12 mouse cellular contexts compared by ENCODE assay signal in genomic region chr6:71658290-71658689, GRCm38 (mm10). TPM values are rescaled to one million over a fixed set of nuclear protein-coding genes. Genes with fewer than 3 reads are reported as not detected.
DNase-seq lines count a peak whose midpoint lies in the region; ATAC-seq and TF ChIP-seq lines count a peak whose summit lies in the region.
"Had no signal": no experiment of that assay in that cellular context is flagged by ENCODE, and none has a peak within 500 bp of the region (broad histone marks: within the 10 kb centered on the region; RNA-seq: fewer than 3 reads in every experiment).

No protein-coding gene starts in this region.

- no peaks in the 10 kb centered on the region for H3K9me3 ChIP-seq in heart, embryonic 10.5 days
- no peaks in the 10 kb centered on the region for H3K9me3 ChIP-seq in liver, embryonic 14.5 days (ENCODE audit: control insufficient read depth, low read length)
- H3K9me3 ChIP-seq in hindbrain, postnatal 0 days (ENCODE audit: low read length) = no peaks in the 10 kb centered on the region
- H3K9me3 ChIP-seq in forebrain, embryonic 11.5 days (ENCODE audit: control insufficient read depth, low read length) = no peaks in the 10 kb centered on the region
- H3K9me3 ChIP-seq: midbrain, embryonic 10.5 days had no signal

- H3K4me3 ChIP-seq in heart, embryonic 10.5 days = no peak overlapping the region
- no peak overlapping the region for H3K4me3 ChIP-seq in liver, embryonic 14.5 days (ENCODE audit: insufficient read depth in 1 of 2, low read depth in 2 of 2, low read length in 2 of 2)
- H3K4me3 ChIP-seq in hindbrain, postnatal 0 days (ENCODE audit: low read length) = no peak overlapping the region
- no peak overlapping the region for H3K4me3 ChIP-seq in forebrain, embryonic 11.5 days (ENCODE audit: low read depth, low read length)
- H3K4me3 ChIP-seq: midbrain, embryonic 10.5 days had no signal

- ATAC-seq in liver, embryonic 14.5 days (ENCODE audit: insufficient read depth) = no peak
- ATAC-seq in hindbrain, postnatal 0 days = no peak
- ATAC-seq in forebrain, embryonic 11.5 days (replicated peaks; ENCODE audit: low FRiP score) = no peak

- no peaks in the 10 kb centered on the region for H3K27me3 ChIP-seq in heart, embryonic 10.5 days (ENCODE audit: insufficient read depth, poor library complexity, severe bottlenecking)
- H3K27me3 ChIP-seq in liver, embryonic 14.5 days (ENCODE audit: control insufficient read depth, insufficient read depth, low read length) = no peaks in the 10 kb centered on the region
- no peaks in the 10 kb centered on the region for H3K27me3 ChIP-seq in hindbrain, postnatal 0 days (ENCODE audit: insufficient read depth, low read length)
- no peaks in the 10 kb centered on the region for H3K27me3 ChIP-seq in forebrain, embryonic 11.5 days (ENCODE audit: control insufficient read depth, insufficient read depth, low read length)

- TF ChIP-seq CTCF in liver, embryonic 14.5 days (IDR thresholded peaks at IDR 0.05; ENCODE audit: low read depth) = no peak
- TF ChIP-seq CTCF in hindbrain, postnatal 0 days (IDR thresholded peaks at IDR 0.05; ENCODE audit: low read depth) = no peak

- WGBS in heart, embryonic 10.5 days = 26% methylated on average over 2 of the region's 2 CpGs
- WGBS in liver, embryonic 14.5 days (ENCODE audit: insufficient replicate concordance) = 14% methylated on average over 2 of the region's 2 CpGs
- WGBS in hindbrain, postnatal 0 days = 78% methylated on average over 2 of the region's 2 CpGs
- WGBS in forebrain, embryonic 11.5 days = 83% methylated on average over 2 of the region's 2 CpGs

- no peak overlapping the region for H3K27ac ChIP-seq in heart, embryonic 10.5 days
- no peak overlapping the region for H3K27ac ChIP-seq in liver, embryonic 14.5 days
- no peak overlapping the region for H3K27ac ChIP-seq in hindbrain, postnatal 0 days
- H3K27ac ChIP-seq in forebrain, embryonic 11.5 days (ENCODE audit: low read depth, low read length) = no peak overlapping the region
- H3K27ac ChIP-seq: midbrain, embryonic 10.5 days had no signal

- H3K9ac ChIP-seq in liver, embryonic 14.5 days (replicated peaks) = no peak overlapping the region
- no peak overlapping the region for H3K9ac ChIP-seq in hindbrain, postnatal 0 days (replicated peaks; ENCODE audit: low read length)
- no peak overlapping the region for H3K9ac ChIP-seq in forebrain, embryonic 11.5 days (ENCODE audit: low read length)

- peak; percentile 65; the same call in 1 of the 2 replicates for TF ChIP-seq EP300 in liver, embryonic 14.5 days (IDR thresholded peaks at IDR 0.05; ENCODE audit: low read depth)

- DNase-seq in heart, adult 8-10 months (ENCODE audit: low spot score) = peak; percentile 25
- DNase-seq in heart, embryonic 10.5 days (ENCODE audit: low spot score) = no peak
- DNase-seq in NIH3T3 (ENCODE audit: low read depth) = peak; percentile 26
- DNase-seq in liver, embryonic 14.5 days (ENCODE audit: low read depth in 3 of 3, low spot score in 3 of 3) = peak; percentile 24 to 47 (median 26)
- peak; percentile 71 for DNase-seq in lung, postnatal 25 days (ENCODE audit: low spot score)
- DNase-seq in hindbrain, postnatal 0 days (ENCODE audit: low spot score) = no peak
- DNase-seq in forebrain, embryonic 11.5 days (ENCODE audit: low spot score) = no peak
- DNase-seq in cerebellum, postnatal 14 days = no peak
- DNase-seq: layer of hippocampus, adult 9-11 months; spleen, adult 18-20 months; thymus, adult 2 months had no signal

- H3K4me1 ChIP-seq in heart, embryonic 10.5 days = peaks cover 4% of the 10 kb centered on the region
- H3K4me1 ChIP-seq in liver, embryonic 14.5 days (replicated peaks; ENCODE audit: control insufficient read depth in 2 of 2, insufficient read depth in 2 of 2, low read length in 1 of 2) = peaks cover 35 to 38% of the 10 kb centered on the region in 2 experiments
- H3K4me1 ChIP-seq in hindbrain, postnatal 0 days (ENCODE audit: insufficient read depth, low read length) = no peaks in the 10 kb centered on the region
- H3K4me1 ChIP-seq in forebrain, embryonic 11.5 days (replicated peaks; ENCODE audit: control insufficient read depth, insufficient read depth, low read length) = no peaks in the 10 kb centered on the region
- H3K4me1 ChIP-seq: midbrain, embryonic 10.5 days had no signal

- no peak overlapping the region for H3K4me2 ChIP-seq in liver, embryonic 14.5 days (ENCODE audit: low read depth)
- no peak overlapping the region for H3K4me2 ChIP-seq in hindbrain, postnatal 0 days (ENCODE audit: low read depth, low read length)
- H3K4me2 ChIP-seq in forebrain, embryonic 11.5 days (ENCODE audit: low read depth, low read length, severe bottlenecking) = no peak overlapping the region

- no peaks in the 10 kb centered on the region for H3K36me3 ChIP-seq in heart, embryonic 10.5 days
- no peaks in the 10 kb centered on the region for H3K36me3 ChIP-seq in liver, embryonic 14.5 days (replicated peaks; ENCODE audit: control insufficient read depth, insufficient read depth, low read depth)
- no peaks in the 10 kb centered on the region for H3K36me3 ChIP-seq in hindbrain, postnatal 0 days (ENCODE audit: insufficient read depth, low read length)
- no peaks in the 10 kb centered on the region for H3K36me3 ChIP-seq in forebrain, embryonic 11.5 days (ENCODE audit: control insufficient read depth, insufficient read depth, low read length)
- H3K36me3 ChIP-seq: midbrain, embryonic 10.5 days had no signal

RNA-seq across cellular contexts. Expression of gene Kdm3a, which starts 25.5 kb away (rescaled TPM):
- 10 to 100 TPM; 17.4 to 19.9 (median 19.0) TPM for total RNA-seq in heart, adult 8-10 months (2022)
- 42.8 and 43.9 TPM in 2 replicates for polyA plus RNA-seq in heart, embryonic 10.5 days (2016; fragmentation: Nextera tagmentation; extraction: Ambion mirVana)
- 8.8 and 11.8 TPM in 2 replicates for polyA plus RNA-seq in liver, embryonic 14.5 days (2012; rRNA removed)
- polyA plus RNA-seq in liver, embryonic 14.5 days (2014; fragmentation: Nextera tagmentation; extraction: Ambion mirVana) = 8.6 and 8.9 TPM in 2 replicates
- 24.9 and 26.3 TPM in 2 replicates for total RNA-seq in hindbrain, postnatal 0 days (2014; rRNA removed)
- 17.9 and 21.8 TPM in 2 replicates for polyA plus RNA-seq in hindbrain, postnatal 0 days (2015; fragmentation: Nextera tagmentation; extraction: Ambion mirVana)
- polyA plus RNA-seq in forebrain, embryonic 11.5 days (2014; fragmentation: Nextera tagmentation; extraction: Ambion mirVana) = 71.0 and 71.8 TPM in 2 replicates

RNA-seq across cellular contexts. Expression of gene Reep1, which starts 49.1 kb away (rescaled TPM):
- total RNA-seq in heart, adult 8-10 months (2022) = 10 to 100 TPM; 16.2 to 20.0 (median 18.0) TPM
- polyA plus RNA-seq in heart, embryonic 10.5 days (2016; fragmentation: Nextera tagmentation; extraction: Ambion mirVana) = 21.2 and 24.9 TPM in 2 replicates
- 1.9 TPM in 2 replicates for polyA plus RNA-seq in liver, embryonic 14.5 days (2012; rRNA removed)
- polyA plus RNA-seq in liver, embryonic 14.5 days (2014; fragmentation: Nextera tagmentation; extraction: Ambion mirVana) = 2.6 and 3.0 TPM in 2 replicates
- total RNA-seq in hindbrain, postnatal 0 days (2014; rRNA removed) = 319 and 369 TPM in 2 replicates
- 188 and 213 TPM in 2 replicates for polyA plus RNA-seq in hindbrain, postnatal 0 days (2015; fragmentation: Nextera tagmentation; extraction: Ambion mirVana)
- polyA plus RNA-seq in forebrain, embryonic 11.5 days (2014; fragmentation: Nextera tagmentation; extraction: Ambion mirVana) = 44.7 and 47.3 TPM in 2 replicates

Comparison
In these comparisons a context has a peak if more than half of its experiments do, and no peak if none do; other contexts are left out.
1. DNase-seq: peak in heart, adult 8-10 months (single experiment), NIH3T3 (single experiment), liver, embryonic 14.5 days (3 of 3) and lung, postnatal 25 days (single experiment); none in heart, embryonic 10.5 days (single experiment), hindbrain, postnatal 0 days (single experiment), forebrain, embryonic 11.5 days (single experiment) and cerebellum, postnatal 14 days (0 of 2).